Mouse (Mus musculus): Measurements from ENCODE around the gene Cnrip1.
"Not testable (repeated sequence)": the region's sequence is repeated elsewhere in the genome, so short reads cannot be mapped to it uniquely, and the experiment has no call there.

Cnrip1 gene

GRCm38 (mm10) chr11:17051545-17052475 lies at the start of gene Cnrip1, which contains the start of gene Plek:
Gene Cnrip1, plus strand, starts transcription at chr11:17051586.
Gene Plek, minus strand, starts transcription at chr11:17052381.
- DNase-seq = peak; percentile 74

- DNase-seq = no peak
These were observed 48.5 kb upstream of the Cnrip1 start for GRCm38 (mm10) chr11:17002739-17003373.

GRCm38 (mm10) chr11:17003757-17004156 lies 47.6 kb upstream of the Cnrip1 start:
- DNase-seq = no peak

- no peak for DNase-seq
These were observed 46.2 kb upstream of the Cnrip1 start for GRCm38 (mm10) chr11:17004899-17005846.

- DNase-seq = not testable (repeated sequence)
These were observed 44.9 kb upstream of the Cnrip1 start for GRCm38 (mm10) chr11:17006526-17006925.

GRCm38 (mm10) chr11:17007517-17008173 lies 43.7 kb upstream of the Cnrip1 start:
- DNase-seq = no peak

- DNase-seq = no peak
These were observed 42.9 kb upstream of the Cnrip1 start for GRCm38 (mm10) chr11:17008498-17008941.

- no peak for DNase-seq
These were observed 38.4 kb upstream of the Cnrip1 start for GRCm38 (mm10) chr11:17012948-17013347.

GRCm38 (mm10) chr11:17019328-17019727 lies 32.1 kb upstream of the Cnrip1 start:
- no peak for DNase-seq

- DNase-seq = no peak
These were observed 28.2 kb upstream of the Cnrip1 start for GRCm38 (mm10) chr11:17023206-17023605.

GRCm38 (mm10) chr11:17023984-17024383 lies 27.4 kb upstream of the Cnrip1 start:
- no peak for DNase-seq

- no peak for DNase-seq
These were observed 5.6 kb upstream of the Cnrip1 start for GRCm38 (mm10) chr11:17045806-17046205.

GRCm38 (mm10) chr11:17052476-17053049 lies 1.2 kb downstream of the Cnrip1 start:
- no peak for DNase-seq

GRCm38 (mm10) chr11:17069360-17069759 lies 18.0 kb downstream of the Cnrip1 start:
- DNase-seq = not testable (repeated sequence)

GRCm38 (mm10) chr11:17075656-17076055 lies 24.3 kb downstream of the Cnrip1 start:
- no peak for DNase-seq

- no peak for DNase-seq
These were observed 30.7 kb downstream of the Cnrip1 start for GRCm38 (mm10) chr11:17082086-17082485.

- DNase-seq = peak; percentile 27
These were observed 31.6 kb downstream of the Cnrip1 start for GRCm38 (mm10) chr11:17082953-17083352.

GRCm38 (mm10) chr11:17083455-17083854 lies 32.1 kb downstream of the Cnrip1 start:
- no peak for DNase-seq

GRCm38 (mm10) chr11:17083866-17084265 lies 32.5 kb downstream of the Cnrip1 start:
- DNase-seq = no peak

- DNase-seq = peak; percentile 12
These were observed 34.7 kb downstream of the Cnrip1 start for GRCm38 (mm10) chr11:17086106-17086505.

GRCm38 (mm10) chr11:17106936-17107335 lies 55.5 kb downstream of the Cnrip1 start:
- DNase-seq = no peak

- peak; percentile 31 for DNase-seq
These were observed 56.0 kb downstream of the Cnrip1 start for GRCm38 (mm10) chr11:17107359-17107758.
